Mouse (Mus musculus) megakaryocyte, embryonic 14.5 days (primary cell): ENCODE measurements around the gene Etfb. TPM values are rescaled to one million over a fixed set of nuclear protein-coding genes. Genes with fewer than 3 reads are reported as not detected.

ENCODE experiments used
- H3K27me3 ChIP-seq: replicated peaks from 2 replicates; pipeline ENCODE3; 2012; ENCODE audit warnings: inconsistent platforms
- H3K36me3 ChIP-seq: replicated peaks from 2 replicates; pipeline ENCODE3; 2012; ENCODE audit warnings: low read length, inconsistent platforms, mixed read lengths
- H3K4me1 ChIP-seq: 2 replicates; pipeline ENCODE4 v1.6.1; 2012; ENCODE audit warnings: inconsistent platforms
- H3K4me3 ChIP-seq: replicated peaks from 2 replicates; pipeline ENCODE3; 2012; ENCODE audit warnings: moderate library complexity, mild to moderate bottlenecking, inconsistent platforms
- H3K9me3 ChIP-seq: 2 replicates; pipeline ENCODE4 v1.6.1; 2012; ENCODE audit warnings: inconsistent platforms
- FLI1 ChIP-seq: IDR thresholded peaks from 2 replicates; pipeline ENCODE4 v1.6.1; 2012; ENCODE audit warnings: low read length, inconsistent platforms, mixed read lengths
- GATA1 ChIP-seq: IDR thresholded peaks from 3 replicates; pipeline ENCODE4 v1.6.1; 2012; ENCODE audit warnings: mixed read lengths, low read length, inconsistent platforms, borderline replicate concordance
- polyA plus RNA-seq: library from polyadenylated mRNA; stranded (reverse); fragments of >175 nt; gene quantifications from 2 replicates; pipeline ENCODE4 v1.2.3, GENCODE M21; 2012; ENCODE audit warnings: low replicate concordance; ENCODE audit not compliant: insufficient read depth

Etfb gene
- polyA plus RNA-seq, 1 experiment, result 368 TPM

- Histone ChIP-seq H3K36me3 (peaks cover 5% of the 10 kb centered on the region), H3K27me3 (no peaks in the 10 kb centered on the region), H3K4me1 (peaks cover 59% of the 10 kb centered on the region), H3K9me3 (peaks cover 5% of the 10 kb centered on the region; the same call in 1 of the 2 replicates), H3K4me3 (peak within 1 kb of the TSS; percentile 78)
- no peak for TF ChIP-seq FLI1
Measured at GRCm38 (mm10) chr7:43427406-43427805, 16.5 kb upstream of the Etfb start, which contains the start of gene Lim2. Gene Lim2 (plus strand): TSS chr7:43427670.

- Histone ChIP-seq H3K27me3 (no peaks in the 10 kb centered on the region), H3K9me3 (peaks cover 5% of the 10 kb centered on the region; the same call in 1 of the 2 replicates), H3K4me3 (no peak overlapping the region), H3K36me3 (peaks cover 5% of the 10 kb centered on the region), H3K4me1 (peaks cover 40% of the 10 kb centered on the region)
- TF ChIP-seq FLI1 (no peak), GATA1 (no peak)
Measured at GRCm38 (mm10) chr7:43429500-43429899, 14.4 kb upstream of the Etfb start.

GRCm38 (mm10) chr7:43432891-43433290 lies 11.0 kb upstream of the Etfb start:
- no peaks in the 10 kb centered on the region for H3K27me3 ChIP-seq
- peaks cover 5% of the 10 kb centered on the region for H3K36me3 ChIP-seq
- H3K4me3 ChIP-seq, result no peak overlapping the region
- H3K9me3 ChIP-seq, result peaks cover 5% of the 10 kb centered on the region; the same call in 1 of the 2 replicates
- peaks cover 61% of the 10 kb centered on the region for H3K4me1 ChIP-seq
- TF ChIP-seq FLI1 (no peak), GATA1 (no peak)

GRCm38 (mm10) chr7:43434676-43435075 lies 9.2 kb upstream of the Etfb start:
- Histone ChIP-seq H3K27me3 (no peaks in the 10 kb centered on the region), H3K9me3 (peaks cover 5% of the 10 kb centered on the region; the same call in 1 of the 2 replicates), H3K4me1 (peaks cover 64% of the 10 kb centered on the region), H3K36me3 (peaks cover 5% of the 10 kb centered on the region), H3K4me3 (peak overlapping the region; percentile 21)
- TF ChIP-seq GATA1 (no peak), FLI1 (no peak)

GRCm38 (mm10) chr7:43436341-43437255 lies 7.3 kb upstream of the Etfb start, which contains the start of gene Nkg7:
Gene Nkg7 (plus strand): TSS chr7:43437073.
- peak within 1 kb of the TSS; percentile 76 for H3K4me3 ChIP-seq
- H3K9me3 ChIP-seq, result peaks cover 3% of the 10 kb centered on the region; the same call in 1 of the 2 replicates
- no peaks in the 10 kb centered on the region for H3K27me3 ChIP-seq
- peaks cover 3% of the 10 kb centered on the region for H3K36me3 ChIP-seq
- peaks cover 72% of the 10 kb centered on the region for H3K4me1 ChIP-seq
- no peak for TF ChIP-seq GATA1
- TF ChIP-seq FLI1, result no peak

- H3K27me3 ChIP-seq, result no peaks in the 10 kb centered on the region
- H3K9me3 ChIP-seq, result no peaks in the 10 kb centered on the region
- H3K4me1 ChIP-seq, result peaks cover 88% of the 10 kb centered on the region
- H3K36me3 ChIP-seq, result no peaks in the 10 kb centered on the region
- peak overlapping the region; percentile 76 for H3K4me3 ChIP-seq
- no peak for TF ChIP-seq GATA1
- no peak for TF ChIP-seq FLI1
Measured at GRCm38 (mm10) chr7:43438611-43439010, 5.3 kb upstream of the Etfb start.

GRCm38 (mm10) chr7:43440482-43440881 lies 3.4 kb upstream of the Etfb start, which contains the start of gene Cldnd2:
Gene Cldnd2 (plus strand): TSS chr7:43440782.
- Histone ChIP-seq H3K9me3 (no peaks in the 10 kb centered on the region), H3K27me3 (no peaks in the 10 kb centered on the region), H3K36me3 (no peaks in the 10 kb centered on the region), H3K4me3 (peak within 1 kb of the TSS; percentile 74), H3K4me1 (peaks cover 92% of the 10 kb centered on the region)
- TF ChIP-seq GATA1, result no peak

GRCm38 (mm10) chr7:43441071-43441470 lies 2.8 kb upstream of the Etfb start:
- TF ChIP-seq FLI1 (no peak), GATA1 (no peak)
- Histone ChIP-seq H3K4me1 (peaks cover 92% of the 10 kb centered on the region), H3K4me3 (peak overlapping the region; percentile 74), H3K27me3 (no peaks in the 10 kb centered on the region), H3K9me3 (no peaks in the 10 kb centered on the region), H3K36me3 (peaks cover 6% of the 10 kb centered on the region)

- Histone ChIP-seq H3K4me3 (peak overlapping the region; percentile 92), H3K27me3 (no peaks in the 10 kb centered on the region), H3K4me1 (peaks cover 92% of the 10 kb centered on the region), H3K36me3 (peaks cover 21% of the 10 kb centered on the region), H3K9me3 (no peaks in the 10 kb centered on the region)
- no peak for TF ChIP-seq FLI1
- TF ChIP-seq GATA1, result no peak; the same call in 2 of the 3 replicates
Measured at GRCm38 (mm10) chr7:43442684-43443083, 1.2 kb upstream of the Etfb start.

GRCm38 (mm10) chr7:43443126-43443916 lies 562 bp upstream of the Etfb start:
- H3K9me3 ChIP-seq, result no peaks in the 10 kb centered on the region
- no peaks in the 10 kb centered on the region for H3K27me3 ChIP-seq
- H3K4me3 ChIP-seq, result peak overlapping the region; percentile 92
- H3K4me1 ChIP-seq, result peaks cover 92% of the 10 kb centered on the region
- peaks cover 27% of the 10 kb centered on the region for H3K36me3 ChIP-seq
- TF ChIP-seq FLI1 (no peak), GATA1 (no peak)
